Mouse (Mus musculus) MEL (cell line): ENCODE measurements around the gene Tesk1. TPM values are rescaled to one million over a fixed set of nuclear protein-coding genes. Genes with fewer than 3 reads are reported as not detected.

ENCODE experiments used
- DNase-seq: peaks from one replicate; pipeline ENCODE4 v3.0.0; 2011; ENCODE audit warnings: low read depth, low spot score
- H3K27ac ChIP-seq: 2 replicates; pipeline ENCODE4 v1.5.1; 2012; ENCODE audit warnings: low read depth, mild to moderate bottlenecking, control low read depth, low read length, moderate library complexity; ENCODE audit not compliant: control insufficient read depth
- H3K27me3 ChIP-seq, 2 experiments: fragments of 150-350 bp in 1 of 2; sonication (generic) in 1 of 2; 2 replicates each; pipeline ENCODE4 v1.6.1; 2012; ENCODE audit warnings: low read length in 2 of 2, mild to moderate bottlenecking in 2 of 2, improper control_type of control experiment in 1 of 2, moderate library complexity in 1 of 2; ENCODE audit not compliant: insufficient read depth in 2 of 2, control insufficient read depth in 1 of 2
- H3K36me3 ChIP-seq, 2 experiments: 2 replicates each; pipeline ENCODE4 v1.6.1; 2012 to 2014; ENCODE audit warnings: low read length in 2 of 2, improper control_type of control experiment in 1 of 2, inconsistent platforms in 1 of 2, mild to moderate bottlenecking in 1 of 2; ENCODE audit not compliant: insufficient read depth in 2 of 2, control insufficient read depth in 1 of 2
- H3K4me1 ChIP-seq, 2 experiments: fragments of 150-350 bp in 1 of 2; sonication (generic) in 1 of 2; 2 replicates each; pipeline ENCODE4 v1.6.1; 2012; ENCODE audit warnings: low read length in 2 of 2, improper control_type of control experiment in 1 of 2, mild to moderate bottlenecking in 1 of 2; ENCODE audit not compliant: insufficient read depth in 2 of 2, control insufficient read depth in 1 of 2
- H3K4me3 ChIP-seq, 2 experiments: fragments of 150-350 bp in 1 of 2; sonication (generic) in 1 of 2; 2 replicates each; pipeline ENCODE4 v1.5.1; 2012; ENCODE audit warnings: low read depth in 2 of 2, low read length in 2 of 2, mild to moderate bottlenecking in 2 of 2, moderate library complexity in 2 of 2, control low read depth in 1 of 2, improper control_type of control experiment in 1 of 2; ENCODE audit not compliant: control insufficient read depth in 1 of 2, insufficient read depth in 1 of 2
- H3K79me2 ChIP-seq: 2 replicates; pipeline ENCODE4 v1.6.1; 2012; ENCODE audit warnings: mild to moderate bottlenecking, low read length, moderate library complexity; ENCODE audit not compliant: control insufficient read depth, poor library complexity, insufficient read depth
- H3K9ac ChIP-seq: 2 replicates; pipeline ENCODE4 v1.6.1; 2012; ENCODE audit warnings: low read depth, mild to moderate bottlenecking, control low read depth, low read length, moderate library complexity; ENCODE audit not compliant: control insufficient read depth, poor library complexity, severe bottlenecking
- H3K9me3 ChIP-seq: fragments of 150-350 bp; sonication (generic); replicated peaks from 2 replicates; pipeline ENCODE4 v1.6.1; 2012; ENCODE audit warnings: mild to moderate bottlenecking, low read length, improper control_type of control experiment, moderate library complexity; ENCODE audit not compliant: insufficient read depth
- CTCF ChIP-seq, 3 experiments: IDR thresholded peaks in 2 of 3; conservative IDR thresholded peaks in 1 of 3; 2 replicates each; pipeline ENCODE4 v1.5.1; 2011 to 2012; ENCODE audit warnings: low read length in 3 of 3, low read depth in 2 of 3, mild to moderate bottlenecking in 2 of 3, improper control_type of control experiment in 1 of 3, inconsistent platforms in 1 of 3, mixed read lengths in 1 of 3, moderate library complexity in 1 of 3; ENCODE audit not compliant: control insufficient read depth in 1 of 3, insufficient read depth in 1 of 3, poor library complexity in 1 of 3, severe bottlenecking in 1 of 3
- ELF1 ChIP-seq: IDR thresholded peaks from 2 replicates; pipeline ENCODE4 v1.6.1; 2014; ENCODE audit warnings: low read depth, mild to moderate bottlenecking, inconsistent platforms, low read length, improper control_type of control experiment, moderate library complexity
- GATA1 ChIP-seq: IDR thresholded peaks from 2 replicates; pipeline ENCODE4 v1.6.1; 2011; ENCODE audit warnings: low read depth, low read length, improper control_type of control experiment
- HCFC1 ChIP-seq: IDR thresholded peaks from 2 replicates; pipeline ENCODE4 v1.6.1; 2012; ENCODE audit warnings: low read depth, mild to moderate bottlenecking, inconsistent platforms, low read length, improper control_type of control experiment, moderate library complexity
- MAX ChIP-seq: IDR thresholded peaks from 2 replicates; pipeline ENCODE4 v1.6.1; 2011; ENCODE audit warnings: low read length, improper control_type of control experiment
- NRF1 ChIP-seq: IDR thresholded peaks from 2 replicates; pipeline ENCODE4 v1.6.1; 2014; ENCODE audit warnings: low read depth, mild to moderate bottlenecking, inconsistent platforms, low read length, improper control_type of control experiment, moderate library complexity; ENCODE audit not compliant: poor library complexity, insufficient read depth, severe bottlenecking
- POLR2AphosphoS5 ChIP-seq: IDR thresholded peaks from 2 replicates; pipeline ENCODE4 v1.6.1; 2012; ENCODE audit warnings: low read depth, borderline replicate concordance, mild to moderate bottlenecking, inconsistent platforms, low read length, moderate library complexity, mixed read lengths
- SIN3A ChIP-seq: IDR thresholded peaks from 2 replicates; pipeline ENCODE4 v1.6.1; 2012; ENCODE audit warnings: low read length, improper control_type of control experiment, inconsistent platforms
- SMC3 ChIP-seq: IDR thresholded peaks from 2 replicates; pipeline ENCODE4 v1.6.1; 2011; ENCODE audit warnings: low read depth, low read length, improper control_type of control experiment
- TCF12 ChIP-seq: IDR thresholded peaks from 2 replicates; pipeline ENCODE4 v1.6.1; 2014; ENCODE audit warnings: low read depth, mild to moderate bottlenecking, inconsistent platforms, low read length, improper control_type of control experiment, moderate library complexity
- USF2 ChIP-seq, 2 experiments: IDR thresholded peaks; 2 replicates each; pipeline ENCODE4 v1.6.1; 2011 to 2012; ENCODE audit warnings: improper control_type of control experiment in 2 of 2, low read length in 2 of 2, borderline replicate concordance in 1 of 2, inconsistent platforms in 1 of 2, low read depth in 1 of 2, mild to moderate bottlenecking in 1 of 2; ENCODE audit not compliant: insufficient read depth in 1 of 2
- ZC3H11A ChIP-seq: IDR thresholded peaks from 2 replicates; pipeline ENCODE4 v1.6.1; 2012; ENCODE audit warnings: low read depth, mild to moderate bottlenecking, inconsistent platforms, low read length, improper control_type of control experiment
- ZMIZ1 ChIP-seq: IDR thresholded peaks from 2 replicates; pipeline ENCODE4 v1.6.1; 2012; ENCODE audit warnings: low read depth, mild to moderate bottlenecking, inconsistent platforms, low read length, improper control_type of control experiment, moderate library complexity
- ZNF384 ChIP-seq: IDR thresholded peaks from 2 replicates; pipeline ENCODE4 v1.6.1; 2012; ENCODE audit warnings: low read depth, mild to moderate bottlenecking, inconsistent platforms, low read length, improper control_type of control experiment
- polyA plus RNA-seq, 2 experiments: library from polyadenylated mRNA; stranded (reverse) in 1 of 2; unstranded in 1 of 2; fragments of >175 nt in 1 of 2; fragments of >200 nt in 1 of 2; gene quantifications; 2 replicates each; pipeline versions ENCODE4 v1.2.1 to v1.2.4; 2012; ENCODE audit warnings: low replicate concordance in 2 of 2, low read depth in 1 of 2; ENCODE audit not compliant: insufficient read length in 2 of 2, insufficient read depth in 1 of 2, missing spikeins in 1 of 2
- total RNA-seq: library from RNA; depleted of rRNA; stranded (reverse); fragments of 300-350 nt; gene quantifications from 2 replicates; pipeline ENCODE4 v1.2.3, GENCODE M21; 2012

The Tesk1 gene
- total and polyA plus RNA-seq, 3 experiments = 9.1 to 24.6 TPM; not detected in 1

GRCm38 (mm10) chr4:43407071-43407920, 34.4 kb upstream of the Tesk1 start:
- H3K79me2 ChIP-seq = no peaks in the 10 kb centered on the region
- H3K9me3 ChIP-seq = no peaks in the 10 kb centered on the region
- H3K4me1 ChIP-seq = no peaks in the 10 kb centered on the region
- no peaks in the 10 kb centered on the region for H3K36me3 ChIP-seq
- no peak for TF ChIP-seq GATA1
- no peaks in the 10 kb centered on the region for H3K27me3 ChIP-seq
- no peak overlapping the region for H3K4me3 ChIP-seq
- H3K27ac ChIP-seq = no peak overlapping the region
- no peak for DNase-seq
- H3K9ac ChIP-seq = no peak overlapping the region

GRCm38 (mm10) chr4:43414761-43415160, 27.0 kb upstream of the Tesk1 start:
- Histone ChIP-seq H3K79me2 (no peaks in the 10 kb centered on the region; the same call in 1 of the 2 replicates), H3K27ac (no peak overlapping the region), H3K9me3 (no peaks in the 10 kb centered on the region), H3K9ac (no peak overlapping the region), H3K4me3 (no peak overlapping the region), H3K36me3 (peaks cover 0 to 25% of the 10 kb centered on the region in 2 experiments; a peak in 2 of 4 replicates), H3K4me1 (peaks cover 9 to 28% of the 10 kb centered on the region in 2 experiments), H3K27me3 (no peaks in the 10 kb centered on the region)
- TF ChIP-seq ZMIZ1 (no peak), GATA1 (no peak), SIN3A (no peak), ZC3H11A (no peak), HCFC1 (no peak), CTCF (IDR thresholded peaks at IDR 0.05 in 2 of 3, conservative IDR thresholded peaks at IDR 0.05 in 1 of 3; ENCODE audit: control insufficient read depth in 1 of 3, insufficient read depth in 1 of 3, low read depth in 2 of 3, low read length in 3 of 3, poor library complexity in 1 of 3, severe bottlenecking in 1 of 3) (no peak), USF2 (IDR thresholded peaks at IDR 0.05; ENCODE audit: borderline replicate concordance in 1 of 2, insufficient read depth in 1 of 2, low read depth in 1 of 2, low read length in 2 of 2) (no peak), ELF1 (no peak), MAX (no peak), ZNF384 (no peak), NRF1 (no peak), TCF12 (no peak), SMC3 (no peak), POLR2AphosphoS5 (no peak)
- DNase-seq = no peak
